Mouse (Mus musculus): Measurements from ENCODE around the gene Fem1b.
"Not testable (repeated sequence)": the region's sequence is repeated elsewhere in the genome, so short reads cannot be mapped to it uniquely, and the experiment has no call there.

Gene Fem1b

DNA sequence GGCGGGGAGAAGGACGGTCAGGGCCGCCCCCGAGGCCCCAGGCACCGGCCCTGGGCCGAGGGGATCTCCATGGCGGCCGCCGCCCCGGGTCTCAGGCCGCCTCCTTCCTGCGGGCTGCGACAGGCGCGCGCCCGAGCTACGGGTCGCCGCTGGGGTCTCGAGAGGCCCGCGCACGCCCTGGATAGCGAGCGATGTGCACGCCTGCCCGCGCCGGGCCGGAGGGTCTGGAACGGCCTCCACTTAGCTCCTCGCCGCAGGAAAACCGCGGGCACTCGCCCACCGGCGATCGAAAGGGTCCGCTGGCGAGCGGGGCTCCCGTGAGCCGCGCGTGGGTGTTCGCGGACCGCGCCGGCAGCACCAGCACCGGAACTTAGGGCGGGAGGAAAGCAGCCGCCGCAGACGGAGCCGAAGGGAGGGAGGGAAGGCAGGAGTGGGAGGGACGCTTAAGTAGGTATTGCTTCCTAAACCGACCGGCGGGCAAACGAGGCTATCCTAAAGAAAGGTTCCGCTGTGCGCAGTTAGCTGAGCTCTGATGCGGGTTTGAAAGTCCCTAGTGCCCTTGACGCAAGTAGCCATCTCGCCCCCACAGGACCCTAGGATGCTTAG is at the start of gene Fem1b:
Gene Fem1b (minus strand): TSS at position 419 of the 606 bp plus-strand sequence.
- DNase-seq (ENCODE audit: low read depth, low spot score) = peak; percentile 96

DNA sequence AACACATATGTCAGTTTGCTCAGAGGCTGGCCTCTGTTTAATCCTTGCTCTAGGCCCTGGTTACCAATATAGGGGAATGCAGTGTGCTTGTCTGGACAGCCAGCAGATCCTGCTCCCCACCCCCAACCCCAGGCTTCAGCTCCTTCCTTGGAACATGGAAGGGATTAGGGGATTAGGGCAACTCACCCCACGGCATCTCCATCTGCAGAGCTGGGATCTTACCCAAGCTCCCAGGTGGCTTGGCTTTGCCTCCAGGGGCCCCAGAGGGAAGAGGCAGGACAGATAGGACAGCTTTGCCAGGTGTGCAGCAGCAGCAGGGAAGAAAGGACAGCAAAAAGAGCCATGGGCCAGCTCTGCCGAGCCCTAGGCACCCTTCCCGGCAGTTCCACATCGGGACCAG is 49.1 kb upstream of the Fem1b start:
- DNase-seq (ENCODE audit: low read depth, low spot score) = no peak

DNA sequence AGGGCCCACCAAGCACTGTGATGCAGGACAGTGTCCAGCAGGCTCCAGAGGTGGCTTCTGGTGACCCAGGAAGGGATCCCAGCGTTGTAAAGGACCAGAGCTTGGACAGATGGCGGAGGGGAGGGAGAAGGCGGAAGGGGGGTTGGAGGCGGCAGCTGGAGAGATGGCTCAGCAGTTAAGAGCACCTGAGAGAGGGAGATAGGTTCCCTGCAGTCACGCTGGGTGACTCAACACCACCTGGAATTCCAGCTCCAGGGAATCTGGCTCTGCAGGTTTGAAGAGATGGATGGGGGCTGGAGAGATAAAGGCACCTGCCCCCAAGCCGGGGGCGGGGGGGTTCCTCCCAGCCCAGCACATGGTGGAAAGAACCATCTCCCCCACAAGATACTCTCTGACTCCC is 48.4 kb upstream of the Fem1b start:
- not testable (repeated sequence) for DNase-seq (ENCODE audit: low read depth, low spot score)

DNA sequence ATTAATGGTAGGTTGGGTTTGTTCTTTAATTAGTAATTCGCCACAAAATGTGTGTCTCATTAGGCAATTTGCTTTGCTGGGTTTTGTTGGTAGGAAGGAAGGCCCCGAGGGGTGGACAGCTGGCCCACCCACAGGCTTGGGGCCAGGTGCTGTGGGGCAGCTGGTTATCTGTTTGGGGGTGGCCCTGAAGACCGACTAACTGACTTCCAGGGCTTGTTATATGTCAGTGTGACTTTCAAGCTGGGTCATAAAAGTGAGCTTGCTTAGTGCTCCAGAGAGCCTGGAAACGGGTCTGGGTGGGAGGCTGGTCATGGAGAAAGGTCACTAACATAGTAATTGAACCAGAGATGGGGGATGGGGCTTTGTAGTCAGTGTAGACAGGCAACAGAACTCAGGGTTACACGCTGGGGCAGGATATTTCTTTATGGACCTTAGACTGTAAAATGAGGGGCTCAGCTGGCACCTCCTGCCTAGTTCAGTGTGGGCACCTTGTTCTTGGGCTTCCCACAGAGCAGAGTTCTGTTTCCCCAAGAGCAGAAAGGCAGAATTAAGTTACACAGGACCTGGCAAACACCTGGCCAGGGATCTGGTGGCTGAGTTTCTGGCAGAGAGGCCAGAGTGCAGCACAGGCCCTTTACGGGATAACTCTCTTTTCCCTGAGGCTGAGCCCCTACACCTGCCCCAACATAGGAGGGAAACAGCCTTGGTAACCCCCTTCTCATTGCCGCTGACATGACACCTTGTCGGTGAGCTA is 46.7 kb upstream of the Fem1b start:
- DNase-seq (ENCODE audit: low read depth, low spot score) = no peak

DNA sequence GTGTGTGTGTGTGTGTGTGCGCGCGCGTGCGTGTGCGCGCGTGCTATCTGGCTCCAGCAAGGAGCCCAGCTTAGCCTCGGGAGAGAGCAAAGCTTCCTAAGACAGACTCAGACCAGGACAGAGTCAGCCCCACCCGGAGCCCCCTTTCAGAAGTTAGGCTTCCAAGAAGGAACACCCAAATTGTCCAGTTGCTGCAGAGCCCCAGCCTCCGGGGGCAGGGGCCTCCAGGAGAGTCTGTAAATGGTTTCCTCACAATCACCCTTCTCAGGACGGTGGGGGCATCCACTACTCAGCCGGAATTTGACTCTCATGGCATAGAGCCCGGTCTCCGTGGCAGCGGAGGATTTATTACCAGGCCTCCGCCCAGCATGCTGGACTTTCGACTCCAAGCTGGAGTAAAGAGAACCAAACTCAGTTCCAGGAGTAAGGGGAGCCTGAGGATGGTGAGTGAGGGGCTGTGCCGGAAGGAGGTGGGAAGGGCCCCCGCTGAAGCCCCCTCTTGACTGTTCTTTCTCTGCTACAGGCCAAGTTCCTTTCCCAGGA is 46.1 kb upstream of the Fem1b start, which contains the start of gene Calml4:
Gene Calml4 (plus strand): TSS at position 362 of the 543 bp plus-strand sequence.
- DNase-seq (ENCODE audit: low read depth, low spot score) = no peak

DNA sequence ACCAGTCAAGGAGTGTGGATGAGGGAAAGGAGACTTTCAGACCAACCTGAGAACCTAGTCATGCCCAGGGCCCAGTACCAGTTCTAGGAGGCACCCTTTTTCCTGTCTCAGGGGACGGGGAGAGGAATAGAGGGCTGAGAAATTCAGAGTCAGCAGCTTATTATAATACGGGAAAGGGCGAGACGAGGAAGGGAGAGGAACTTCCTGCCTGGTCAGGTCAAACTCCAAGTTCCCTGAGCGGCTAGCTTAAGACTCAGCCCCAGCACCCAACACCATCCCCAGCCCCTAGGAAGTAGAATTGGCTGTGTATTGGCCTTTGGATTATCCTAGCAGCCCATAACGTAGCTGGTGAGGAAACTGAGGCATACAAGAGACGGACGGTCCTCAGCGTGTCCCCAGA is 45.5 kb upstream of the Fem1b start:
- DNase-seq (ENCODE audit: low read depth, low spot score) = no peak

DNA sequence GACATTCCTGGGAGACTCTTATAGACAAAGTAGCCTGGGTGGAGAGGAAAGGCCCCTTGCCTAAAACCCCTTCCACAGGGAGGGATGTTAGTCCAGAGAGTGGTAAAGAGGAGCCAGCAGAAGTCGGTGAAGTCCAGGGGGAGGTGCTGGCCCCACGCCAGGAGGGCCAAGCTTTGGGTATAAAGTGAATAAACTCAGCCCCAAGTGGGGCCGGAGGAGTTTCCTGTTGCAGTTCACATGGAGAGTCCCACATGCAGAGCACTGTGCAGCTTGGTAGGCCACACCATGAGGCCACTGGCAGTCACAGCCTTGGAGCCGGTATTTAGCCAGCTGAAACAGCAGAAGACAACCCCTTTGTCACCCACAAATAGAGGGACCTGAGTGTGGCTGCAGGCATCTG is 42.7 kb upstream of the Fem1b start:
- DNase-seq (ENCODE audit: low read depth, low spot score) = no peak

DNA sequence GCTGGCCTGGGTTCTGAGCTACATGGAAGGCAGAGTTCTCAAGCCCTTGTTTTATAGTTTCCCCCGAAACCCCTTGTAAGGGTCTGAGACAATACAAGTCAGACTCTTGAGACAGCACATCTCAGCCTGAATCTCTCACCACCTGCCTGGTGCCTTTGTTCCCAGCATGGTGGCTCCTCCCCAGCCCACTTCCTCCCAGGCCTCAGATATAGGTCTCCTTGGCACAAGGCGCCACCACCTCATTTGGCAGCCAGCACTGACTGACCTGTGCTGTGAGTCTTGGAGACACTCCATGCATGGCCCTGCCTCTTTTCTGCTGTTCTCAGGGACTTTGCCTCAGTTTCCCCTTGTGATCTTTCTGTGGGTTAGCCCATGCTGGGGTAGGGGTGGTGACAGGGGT is 39.8 kb upstream of the Fem1b start:
- no peak for DNase-seq (ENCODE audit: low read depth, low spot score)

DNA sequence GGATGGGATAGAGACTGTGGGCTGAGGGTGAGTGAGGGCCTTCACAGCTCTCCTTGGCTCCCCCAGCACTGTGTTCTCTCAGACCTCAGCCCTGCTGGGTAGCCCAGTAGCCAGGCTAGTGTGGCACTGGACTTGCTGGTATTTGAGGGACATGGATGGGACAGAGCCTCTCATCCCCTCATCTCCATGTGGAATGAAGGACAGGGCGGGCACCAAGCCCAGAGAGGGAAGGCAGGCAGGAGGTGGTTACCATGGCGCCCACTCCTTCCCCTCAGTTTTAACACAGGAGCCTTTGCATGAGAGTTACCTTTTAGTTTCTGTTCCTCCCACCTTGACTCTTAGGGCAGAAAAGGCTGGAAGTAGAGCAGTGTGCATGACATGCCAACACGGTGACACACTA is 36.9 kb upstream of the Fem1b start:
- DNase-seq (ENCODE audit: low read depth, low spot score) = no peak

DNA sequence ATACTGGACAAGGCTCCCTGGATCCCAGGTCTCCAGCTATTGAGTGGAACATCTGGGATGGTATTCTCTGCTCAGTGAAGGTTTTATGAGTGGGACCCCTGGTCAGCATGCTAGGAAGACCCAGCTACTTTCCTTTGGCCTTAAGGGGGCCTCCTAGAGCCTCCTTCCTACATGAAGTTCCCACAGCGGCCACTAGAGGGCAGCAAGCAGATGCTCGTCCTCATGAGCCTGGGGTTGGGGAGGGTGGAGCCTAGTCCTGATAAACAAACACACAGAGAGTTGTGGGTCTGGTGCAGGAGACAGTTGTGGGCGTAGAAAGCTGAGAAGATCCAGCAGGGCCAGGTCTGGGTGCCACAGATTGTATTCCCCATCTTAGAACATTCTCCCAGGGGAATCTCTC is 36.0 kb upstream of the Fem1b start:
- DNase-seq (ENCODE audit: low read depth, low spot score) = peak; percentile 82

DNA sequence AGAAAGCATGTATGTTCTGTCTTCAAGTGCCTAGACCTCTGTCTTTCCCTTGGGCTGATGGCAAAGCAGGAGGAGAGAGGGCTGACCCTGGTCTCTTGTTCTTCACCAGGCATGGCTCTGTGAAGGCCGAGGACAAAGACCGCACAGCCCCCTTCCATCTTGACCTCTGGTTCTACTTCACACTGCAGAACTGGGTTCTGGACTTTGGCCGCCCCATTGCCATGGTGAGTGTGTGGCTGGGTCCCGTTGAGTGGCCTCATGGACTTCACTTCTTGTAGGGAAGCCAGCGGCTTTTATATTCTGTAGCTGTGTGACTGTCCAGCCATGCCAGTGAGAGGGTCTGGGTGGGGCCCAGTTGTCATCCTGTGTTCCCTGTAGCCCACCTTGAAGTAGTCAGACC is 32.7 kb upstream of the Fem1b start:
- no peak for DNase-seq (ENCODE audit: low read depth, low spot score)

DNA sequence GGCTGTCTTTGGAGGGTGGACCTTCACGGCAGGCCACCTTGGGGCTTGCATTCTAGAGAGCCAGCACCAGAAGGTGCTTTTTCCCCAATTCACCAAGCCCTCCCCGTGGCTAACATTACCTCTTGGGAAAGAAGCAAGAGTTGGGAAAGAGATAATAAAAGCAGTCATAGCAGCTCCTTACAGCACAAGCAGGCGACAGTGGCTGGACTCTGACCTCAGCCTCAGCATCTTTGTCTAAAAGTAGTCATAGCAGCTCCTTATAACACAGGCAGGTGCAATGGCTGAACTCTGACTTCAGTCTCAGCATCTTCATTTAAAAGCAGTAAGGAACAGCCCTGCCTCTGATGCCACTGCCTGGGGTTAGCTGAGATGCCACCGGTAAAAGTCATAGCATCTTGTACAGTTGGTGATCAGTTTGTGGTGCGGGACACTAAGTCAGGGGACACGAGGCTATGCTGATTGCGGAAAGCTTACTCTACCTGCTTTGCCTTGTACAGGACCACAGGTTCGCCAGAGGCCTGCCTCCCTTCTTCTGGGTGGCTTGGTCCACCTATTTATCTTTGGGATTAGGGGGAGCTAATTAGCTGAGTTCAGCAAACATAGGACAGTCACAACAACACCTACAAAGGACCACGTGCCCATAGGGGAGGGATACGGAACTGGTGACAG is 31.8 kb upstream of the Fem1b start:
- DNase-seq (ENCODE audit: low read depth, low spot score) = no peak

DNA sequence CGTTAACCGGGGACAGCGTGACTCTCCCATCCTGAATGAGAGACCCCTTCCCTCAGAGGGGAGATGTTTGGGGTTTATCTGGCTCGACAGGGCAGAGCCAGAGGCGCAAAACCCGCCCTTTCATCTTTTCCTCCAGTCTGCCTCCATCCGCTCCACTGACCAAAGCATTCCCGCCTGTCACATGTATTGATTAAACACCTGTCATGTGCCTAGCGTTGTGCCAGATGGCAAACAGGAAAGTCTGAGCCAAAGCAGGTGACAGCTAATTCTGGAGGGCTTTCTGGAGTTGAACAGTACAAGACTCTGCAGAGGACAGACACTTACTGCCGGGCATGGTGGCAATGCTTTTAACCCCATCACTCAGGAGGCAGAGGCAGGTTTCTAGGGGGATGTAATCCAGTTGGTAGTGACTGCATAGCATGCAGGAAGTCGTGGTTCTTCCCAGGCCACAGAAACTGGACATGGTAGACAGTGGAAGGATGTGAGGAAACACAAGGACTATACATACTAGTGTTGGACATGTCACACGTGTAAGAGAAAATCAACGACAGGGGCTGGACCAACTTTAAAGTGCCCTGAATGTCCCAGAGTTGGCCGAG is 27.5 kb upstream of the Fem1b start:
- DNase-seq (ENCODE audit: low read depth, low spot score) = no peak

DNA sequence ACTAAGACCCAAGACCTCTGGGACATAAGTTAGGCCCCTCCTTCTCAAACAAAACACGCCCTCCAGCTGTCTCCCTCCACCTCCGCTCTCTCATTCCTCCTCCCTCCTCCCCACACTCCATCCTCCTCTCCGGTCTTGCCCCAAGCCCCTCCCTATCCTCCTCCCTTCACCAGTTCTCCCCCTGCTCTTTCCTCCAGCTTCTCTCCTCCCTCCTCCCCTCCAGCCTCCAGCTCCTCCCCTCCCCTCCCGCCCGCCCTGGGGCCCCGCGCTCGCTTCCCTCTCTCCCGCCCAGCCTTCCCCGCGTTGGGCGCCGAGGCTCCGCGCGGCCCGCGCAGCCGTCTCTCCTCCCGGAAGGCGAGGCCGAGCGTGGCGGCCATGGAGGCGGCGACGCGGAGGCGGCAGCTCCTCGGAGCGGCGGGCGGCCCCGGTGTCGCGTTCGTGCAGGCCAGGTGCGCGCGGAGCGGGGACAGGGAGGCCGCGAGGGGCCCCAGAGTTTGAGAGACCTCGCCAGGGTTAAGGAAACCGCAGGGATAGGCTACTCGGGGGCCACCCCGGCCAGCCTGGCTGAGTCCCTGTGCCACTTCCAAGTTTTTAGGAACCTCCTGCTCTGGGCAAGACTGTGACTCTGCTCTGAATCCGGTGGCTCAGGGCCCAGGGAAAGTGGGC is 26.9 kb upstream of the Fem1b start, which contains the start of gene Cln6:
Gene Cln6 (plus strand): TSS at position 280 of the 666 bp plus-strand sequence.
- peak; percentile 90 for DNase-seq (ENCODE audit: low read depth, low spot score)

DNA sequence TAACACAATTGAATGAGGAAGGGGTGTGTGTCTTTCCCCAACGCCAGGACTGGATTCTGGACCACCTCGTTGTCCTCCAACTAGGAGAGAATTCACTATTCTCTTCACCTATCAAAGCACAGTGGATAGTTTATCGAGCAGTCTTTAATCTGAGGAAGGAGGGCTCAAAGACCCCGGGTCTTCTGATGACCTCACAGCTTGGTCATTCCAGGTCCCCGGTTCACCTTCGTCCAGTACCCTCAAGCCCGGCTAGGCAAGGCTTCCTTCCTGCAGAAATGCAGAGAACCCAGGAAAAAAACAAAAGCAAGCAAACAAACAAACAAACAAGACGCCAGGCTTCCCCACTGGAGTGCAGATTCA is 26.4 kb upstream of the Fem1b start:
- DNase-seq (ENCODE audit: low read depth, low spot score) = no peak

DNA sequence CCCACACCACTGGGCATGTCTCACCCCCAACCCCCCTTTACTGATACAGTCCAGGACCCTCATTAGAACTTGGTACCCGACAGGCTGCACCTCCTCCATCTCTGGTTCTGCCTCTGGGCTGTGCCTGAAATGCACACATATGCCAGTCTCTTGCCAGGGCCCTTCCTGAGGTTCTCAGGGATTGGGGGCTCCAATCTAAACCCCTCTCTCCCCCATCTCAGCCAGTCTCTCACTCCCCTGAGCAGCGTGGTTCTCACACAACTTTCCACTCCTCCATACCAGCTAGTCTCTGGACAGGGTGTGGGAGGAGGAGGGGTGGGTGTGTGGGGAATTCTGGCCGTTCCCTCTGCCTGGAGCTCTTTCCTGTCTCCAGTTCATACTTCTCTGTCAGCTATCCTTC is 25.9 kb upstream of the Fem1b start:
- DNase-seq (ENCODE audit: low read depth, low spot score) = no peak

DNA sequence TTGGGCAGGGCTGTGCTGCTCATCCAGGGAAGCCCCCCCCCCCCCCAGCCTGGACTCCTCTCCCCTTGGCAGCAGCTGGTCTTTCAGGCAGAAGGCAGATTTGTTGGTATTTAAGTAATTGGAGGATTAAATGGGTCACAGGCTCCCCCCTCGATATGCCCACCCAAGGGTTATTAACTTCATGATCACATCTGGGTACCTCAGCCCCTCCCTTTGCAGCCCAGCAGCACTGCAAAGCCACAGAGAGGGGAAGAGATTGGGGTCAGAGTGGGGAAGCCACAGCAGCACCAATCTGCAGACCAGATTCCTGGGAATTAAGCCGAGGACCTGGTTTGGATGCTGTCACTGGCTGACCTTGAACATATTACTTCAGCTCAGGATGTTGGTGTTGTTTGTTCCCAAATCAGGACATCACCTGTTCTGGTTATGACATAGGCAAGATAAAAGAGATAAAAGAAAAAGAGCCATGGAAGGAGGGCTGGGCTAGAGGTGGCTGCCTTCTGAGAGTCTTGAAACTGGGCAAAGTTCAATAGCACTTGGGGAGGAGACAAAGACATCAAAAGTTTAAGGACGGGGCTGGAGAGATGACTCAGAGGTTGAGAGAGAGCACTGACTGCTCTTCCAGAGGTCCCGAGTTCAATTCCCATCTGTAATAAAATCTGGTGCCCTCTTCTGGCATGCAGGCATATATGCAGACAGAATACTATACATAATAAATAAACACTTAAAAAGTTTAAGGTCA is 24.1 kb upstream of the Fem1b start:
- DNase-seq (ENCODE audit: low read depth, low spot score) = no peak

DNA sequence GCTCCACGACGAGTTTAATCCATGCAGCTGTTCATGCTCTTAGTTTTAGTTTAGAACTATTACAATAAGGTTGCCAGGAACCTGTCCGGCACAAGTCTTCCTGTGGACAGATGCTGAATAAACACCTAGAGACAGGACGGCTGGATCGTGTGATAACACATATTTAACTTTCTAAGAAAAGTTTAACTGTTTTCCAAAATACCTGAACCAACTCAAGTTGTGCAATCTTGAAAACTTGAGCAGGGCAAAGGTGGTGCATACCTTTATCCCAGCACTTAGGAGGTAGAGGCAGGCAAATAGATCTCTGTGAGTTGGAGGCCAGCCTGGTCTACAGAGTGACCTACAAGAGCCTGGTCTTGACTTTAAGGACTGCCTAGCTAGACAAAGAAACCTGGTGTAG is 23.2 kb upstream of the Fem1b start:
- no peak for DNase-seq (ENCODE audit: low read depth, low spot score)

DNA sequence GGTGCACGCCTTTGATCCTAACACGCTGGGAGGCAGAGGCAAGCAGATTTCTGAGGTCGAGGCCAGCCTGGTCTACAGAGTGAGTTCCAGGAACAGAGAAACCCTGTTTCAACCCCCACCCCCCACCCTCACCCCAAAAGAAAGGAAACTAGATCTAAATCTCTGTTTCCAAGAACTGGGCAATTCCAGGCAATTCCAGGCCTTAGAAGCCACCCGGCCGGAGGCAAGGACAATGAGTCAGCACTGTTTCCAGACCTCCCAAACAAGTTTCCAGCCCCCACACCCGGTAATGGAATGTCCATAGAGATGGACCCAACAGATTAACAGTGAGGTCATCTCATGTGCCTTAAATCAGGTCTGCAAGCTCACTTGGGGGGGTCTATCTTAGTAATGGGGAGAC is 18.1 kb upstream of the Fem1b start:
- DNase-seq (ENCODE audit: low read depth, low spot score) = no peak

DNA sequence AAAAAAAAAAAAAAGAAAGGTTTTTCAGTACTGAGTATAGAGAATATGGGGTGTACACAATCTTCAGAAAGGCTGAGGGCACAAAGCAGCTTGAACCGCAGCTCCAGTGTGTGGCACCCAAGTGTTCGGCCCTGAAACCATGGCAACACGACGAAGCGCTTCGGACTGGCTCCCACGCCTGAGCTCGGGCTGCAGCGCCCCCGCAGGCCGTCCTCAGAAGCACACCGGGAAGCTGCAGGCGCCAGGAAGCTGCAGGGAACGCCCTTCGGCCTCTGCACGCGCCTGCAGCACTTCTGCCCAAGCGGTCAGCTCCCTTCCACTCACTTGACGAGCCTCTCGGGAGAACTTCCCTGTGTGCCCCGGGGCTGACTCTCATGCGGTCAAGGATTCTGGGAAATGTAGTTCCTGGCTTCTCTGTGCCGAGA is 16.9 kb upstream of the Fem1b start:
- DNase-seq (ENCODE audit: low read depth, low spot score) = peak; percentile 91
